Mouse (Mus musculus) forebrain, embryonic 13.5 days (tissue): ENCODE data around the gene Cox10. TPM values are rescaled to one million over a fixed set of nuclear protein-coding genes. Genes with fewer than 3 reads are reported as not detected.
A peak's percentile ranks its signal among the peaks of the same experiment; 100 is the strongest.
"Not testable (repeated sequence)": the region's sequence is repeated elsewhere in the genome, so short reads cannot be mapped to it uniquely, and the experiment has no call there.

Experiments used
- ATAC-seq: fragments of 200-750 bp; cut with Nextera tagmentation; 2 replicates; pipeline ENCODE4 v1.8.0; 2017
- H3K27ac ChIP-seq: fragments of 300-500 bp; sonication (generic); 2 replicates; pipeline ENCODE4 v1.5.1; 2015; ENCODE audit warnings: inconsistent platforms, mild to moderate bottlenecking, moderate library complexity
- H3K27me3 ChIP-seq: fragments of 300-500 bp; sonication (generic); 2 replicates; pipeline ENCODE4 v1.6.1; 2015; ENCODE audit warnings: mild to moderate bottlenecking, inconsistent platforms
- H3K36me3 ChIP-seq: fragments of 300-500 bp; sonication (generic); 2 replicates; pipeline ENCODE4 v1.6.1; 2015; ENCODE audit warnings: mild to moderate bottlenecking, inconsistent platforms; ENCODE audit not compliant: poor library complexity, severe bottlenecking
- H3K4me1 ChIP-seq: fragments of 300-500 bp; sonication (generic); 2 replicates; pipeline ENCODE4 v1.6.1; 2015; ENCODE audit warnings: inconsistent platforms
- H3K4me2 ChIP-seq: fragments of 300-500 bp; sonication (generic); 2 replicates; pipeline ENCODE4 v1.6.1; 2015; ENCODE audit warnings: inconsistent platforms, mild to moderate bottlenecking, moderate library complexity
- H3K4me3 ChIP-seq: fragments of 300-500 bp; sonication (generic); 2 replicates; pipeline ENCODE4 v1.5.1; 2015; ENCODE audit warnings: mild to moderate bottlenecking, inconsistent platforms
- H3K9ac ChIP-seq: fragments of 300-500 bp; sonication (generic); 2 replicates; pipeline ENCODE4 v1.6.1; 2015; ENCODE audit warnings: mild to moderate bottlenecking, inconsistent platforms
- H3K9me3 ChIP-seq: fragments of 300-500 bp; sonication (generic); replicated peaks from 2 replicates; pipeline ENCODE4 v1.6.1; 2016; ENCODE audit warnings: inconsistent platforms
- WGBS: fragments of 180-500 bp; shearing (Covaris S2); methylation state at CpG from one replicate; pipeline ENCODE4 v1.1.7; 2015; 5-methylcytosine and 5-hydroxymethylcytosine counted together
- polyA plus RNA-seq: library from polyadenylated mRNA; unstranded; fragments of >200 nt; fragmentation: Nextera tagmentation; extraction: Ambion mirVana; gene quantifications from 2 replicates; pipeline ENCODE4 v1.2.1, GENCODE M21; 2015

Cox10 gene
- polyA plus RNA-seq, result 19.4 and 24.3 TPM in 2 replicates

DNA sequence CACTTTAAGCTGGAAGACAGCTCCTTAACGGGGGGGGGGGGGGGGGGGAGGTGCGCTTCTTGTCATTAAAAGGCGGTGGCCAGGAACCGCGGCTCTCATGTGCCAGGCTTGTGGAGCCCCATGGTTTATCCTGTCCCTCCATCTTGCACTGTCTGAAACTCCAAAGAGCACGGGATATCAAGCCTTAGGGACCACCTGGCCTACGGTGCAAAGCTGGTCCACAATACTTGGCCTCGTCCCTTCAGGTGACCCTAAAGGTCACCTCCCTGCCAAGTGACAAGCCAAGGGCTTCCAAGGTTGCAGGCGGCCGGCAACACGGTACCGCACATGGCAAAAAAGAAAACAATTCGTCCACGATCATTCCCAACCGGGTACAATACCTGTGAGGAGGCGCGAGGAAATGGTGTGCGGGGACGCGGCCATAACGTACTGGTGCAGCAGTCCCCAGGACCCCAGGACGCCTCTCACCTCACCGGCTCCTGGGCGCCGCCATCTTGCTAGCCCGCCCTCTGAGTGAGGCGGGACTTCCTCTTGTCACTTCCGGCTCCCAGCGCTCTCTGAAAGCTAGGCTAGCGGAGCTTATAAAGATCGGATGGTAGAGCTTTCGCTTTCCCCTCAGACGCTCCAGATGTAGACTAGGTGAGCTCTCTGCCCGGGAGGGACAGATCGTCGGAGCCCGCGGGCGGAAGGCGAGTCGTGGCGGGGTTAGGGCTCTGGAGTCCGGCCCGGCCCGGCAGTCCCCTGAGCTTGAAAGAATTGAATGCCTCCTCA, at the start of gene Cox10:
Gene Cox10 (minus strand): TSS at position 513 of the 771 bp plus-strand sequence.
- peak within 1 kb of the TSS; percentile 86 for H3K27ac ChIP-seq
- H3K4me3 ChIP-seq, result peak within 1 kb of the TSS; percentile 65
- peak within 1 kb of the TSS; percentile 69 for H3K4me2 ChIP-seq
- no peaks in the 10 kb centered on the region for H3K9me3 ChIP-seq
- WGBS, result under 1% methylated on average over 45 of the region's 45 CpGs
- peaks cover 21% of the 10 kb centered on the region for H3K4me1 ChIP-seq
- H3K27me3 ChIP-seq, result no peaks in the 10 kb centered on the region
- peaks cover 13% of the 10 kb centered on the region; the same call in 1 of the 2 replicates for H3K36me3 ChIP-seq
- peak; percentile 98 for ATAC-seq
- H3K9ac ChIP-seq, result peak within 1 kb of the TSS; percentile 84

- 70% methylated on average over 9 of the region's 9 CpGs for WGBS
- no peaks in the 10 kb centered on the region for H3K36me3 ChIP-seq
- no peaks in the 10 kb centered on the region for H3K4me1 ChIP-seq
- no peak overlapping the region for H3K4me2 ChIP-seq
- no peaks in the 10 kb centered on the region for H3K9me3 ChIP-seq
- H3K4me3 ChIP-seq, result no peak overlapping the region
- no peak overlapping the region for H3K9ac ChIP-seq
- ATAC-seq, result no peak
- no peaks in the 10 kb centered on the region for H3K27me3 ChIP-seq
- no peak overlapping the region for H3K27ac ChIP-seq
Observed at GRCm38 (mm10) chr11:64128016-64128415, 48.7 kb upstream of the Cox10 start.

DNA sequence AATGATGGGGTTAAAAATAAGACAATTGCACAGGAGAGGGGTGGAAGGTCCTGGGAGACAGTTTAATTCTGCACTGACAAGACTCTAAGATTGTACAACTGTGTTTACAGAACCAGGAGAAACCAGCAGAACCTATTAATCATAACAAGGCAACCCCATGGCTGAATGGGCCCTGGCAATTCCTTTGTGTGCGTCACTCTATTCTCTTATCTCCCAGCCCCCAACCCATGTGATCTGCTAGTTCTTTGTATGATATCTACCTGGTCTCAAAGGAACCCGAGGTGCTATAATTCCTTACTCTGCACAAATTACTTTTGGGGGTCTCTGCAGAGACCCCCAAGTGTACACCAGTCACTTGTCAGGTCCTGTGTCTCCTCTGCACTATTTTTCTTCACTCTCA, 46.2 kb upstream of the Cox10 start:
- Histone ChIP-seq H3K9me3 (no peaks in the 10 kb centered on the region), H3K4me3 (no peak overlapping the region), H3K4me1 (no peaks in the 10 kb centered on the region), H3K27me3 (no peaks in the 10 kb centered on the region), H3K36me3 (no peaks in the 10 kb centered on the region), H3K4me2 (no peak overlapping the region), H3K27ac (no peak overlapping the region), H3K9ac (no peak overlapping the region)
- ATAC-seq, result no peak
- 62% methylated on average over 2 of the region's 2 CpGs for WGBS

DNA sequence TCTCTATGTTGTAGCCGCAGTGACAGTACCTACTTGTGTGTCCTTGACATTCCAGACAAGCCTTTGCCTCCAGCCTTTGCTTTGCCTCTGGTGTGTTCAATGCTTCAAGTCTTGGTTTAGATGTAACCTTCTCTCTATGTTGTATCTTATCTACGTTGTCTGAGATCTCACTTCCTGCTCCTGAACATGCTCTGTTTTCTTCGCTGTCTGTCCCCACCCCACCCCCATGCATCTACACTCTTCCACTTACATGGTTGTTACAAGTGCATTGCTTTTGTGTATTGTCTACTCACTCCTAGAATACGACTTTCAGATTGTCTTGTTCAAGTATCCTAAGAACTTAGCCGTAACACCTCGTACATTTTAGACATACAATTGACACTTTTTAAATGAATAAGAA, 43.9 kb upstream of the Cox10 start:
- not testable (repeated sequence) for H3K4me3 ChIP-seq, H3K36me3 ChIP-seq, H3K9ac ChIP-seq, H3K4me1 ChIP-seq, H3K9me3 ChIP-seq, H3K27ac ChIP-seq, H3K27me3 ChIP-seq, H3K4me2 ChIP-seq, ATAC-seq
- WGBS, result 91% methylated on average over 6 of the region's 6 CpGs

GRCm38 (mm10) chr11:64116711-64117110, 37.4 kb upstream of the Cox10 start:
- H3K4me3 ChIP-seq, result no peak overlapping the region
- H3K4me2 ChIP-seq, result no peak overlapping the region
- no peak for ATAC-seq
- no peak overlapping the region for H3K9ac ChIP-seq
- H3K36me3 ChIP-seq, result no peaks in the 10 kb centered on the region
- H3K9me3 ChIP-seq, result no peaks in the 10 kb centered on the region
- H3K4me1 ChIP-seq, result no peaks in the 10 kb centered on the region
- no peaks in the 10 kb centered on the region for H3K27me3 ChIP-seq
- 88% methylated on average over 4 of the region's 4 CpGs for WGBS
- H3K27ac ChIP-seq, result no peak overlapping the region

GRCm38 (mm10) chr11:64115822-64116221, 36.6 kb upstream of the Cox10 start:
- Histone ChIP-seq H3K4me1 (no peaks in the 10 kb centered on the region), H3K4me2 (no peak overlapping the region), H3K9ac (no peak overlapping the region), H3K4me3 (no peak overlapping the region), H3K9me3 (no peaks in the 10 kb centered on the region), H3K27ac (no peak overlapping the region), H3K27me3 (no peaks in the 10 kb centered on the region), H3K36me3 (no peaks in the 10 kb centered on the region)
- no peak for ATAC-seq
- 85% methylated on average over 2 of the region's 2 CpGs for WGBS

- no peak overlapping the region for H3K4me2 ChIP-seq
- ATAC-seq, result no peak
- H3K9ac ChIP-seq, result no peak overlapping the region
- H3K27ac ChIP-seq, result no peak overlapping the region
- no peaks in the 10 kb centered on the region for H3K4me1 ChIP-seq
- no peaks in the 10 kb centered on the region for H3K36me3 ChIP-seq
- 85% methylated on average over 9 of the region's 9 CpGs for WGBS
- H3K27me3 ChIP-seq, result no peaks in the 10 kb centered on the region
- no peaks in the 10 kb centered on the region for H3K9me3 ChIP-seq
- H3K4me3 ChIP-seq, result no peak overlapping the region
Observed at GRCm38 (mm10) chr11:64115101-64115500, 35.8 kb upstream of the Cox10 start.

DNA sequence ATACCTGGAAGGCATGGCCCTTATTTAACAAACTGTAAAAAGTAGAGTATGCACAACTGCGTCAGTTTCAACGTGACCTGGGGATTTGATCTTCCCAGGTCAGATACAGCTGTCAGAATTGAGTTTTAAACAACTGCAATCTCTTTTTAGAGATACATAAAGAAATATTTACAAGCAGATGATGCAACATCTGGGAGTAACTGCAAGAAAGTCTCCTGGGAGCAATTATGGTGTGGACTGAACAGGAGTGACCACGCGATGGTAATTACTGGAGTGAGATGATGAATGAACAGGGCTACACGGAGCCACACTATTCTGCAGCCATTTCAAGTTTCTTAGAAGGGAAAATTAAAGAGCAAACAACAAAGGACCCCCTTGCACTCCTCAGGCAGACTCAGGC, 20.8 kb upstream of the Cox10 start:
- Histone ChIP-seq H3K27me3 (no peaks in the 10 kb centered on the region), H3K9ac (no peak overlapping the region), H3K4me2 (no peak overlapping the region), H3K4me3 (no peak overlapping the region), H3K9me3 (no peaks in the 10 kb centered on the region), H3K27ac (no peak overlapping the region), H3K4me1 (no peaks in the 10 kb centered on the region), H3K36me3 (no peaks in the 10 kb centered on the region)
- 85% methylated on average over 5 of the region's 5 CpGs for WGBS
- no peak for ATAC-seq

DNA sequence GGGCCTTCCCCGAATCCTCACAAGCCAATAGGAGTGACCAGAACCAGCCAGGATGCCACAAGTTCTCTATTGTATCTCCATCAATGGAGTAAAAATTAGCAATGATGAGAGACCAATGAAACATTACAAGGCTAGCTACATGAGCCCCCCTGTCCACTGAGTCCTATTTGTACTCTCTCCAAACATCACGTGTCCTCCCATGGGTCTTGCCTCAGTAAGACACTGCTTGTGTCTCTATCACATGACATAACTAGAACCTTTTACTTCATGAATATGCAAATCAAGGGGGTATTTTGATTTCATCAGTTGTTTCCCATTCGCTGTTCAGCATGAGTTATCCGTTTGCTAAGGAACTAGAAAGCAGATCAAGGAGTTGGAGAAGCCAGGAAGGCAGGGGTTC, 13.8 kb upstream of the Cox10 start:
- Histone ChIP-seq H3K4me1 (no peaks in the 10 kb centered on the region), H3K9me3 (no peaks in the 10 kb centered on the region), H3K4me3 (no peak overlapping the region), H3K9ac (no peak overlapping the region), H3K36me3 (no peaks in the 10 kb centered on the region), H3K4me2 (no peak overlapping the region), H3K27ac (no peak overlapping the region), H3K27me3 (no peaks in the 10 kb centered on the region)
- WGBS, result 90% methylated on average over 4 of the region's 4 CpGs
- no peak for ATAC-seq

DNA sequence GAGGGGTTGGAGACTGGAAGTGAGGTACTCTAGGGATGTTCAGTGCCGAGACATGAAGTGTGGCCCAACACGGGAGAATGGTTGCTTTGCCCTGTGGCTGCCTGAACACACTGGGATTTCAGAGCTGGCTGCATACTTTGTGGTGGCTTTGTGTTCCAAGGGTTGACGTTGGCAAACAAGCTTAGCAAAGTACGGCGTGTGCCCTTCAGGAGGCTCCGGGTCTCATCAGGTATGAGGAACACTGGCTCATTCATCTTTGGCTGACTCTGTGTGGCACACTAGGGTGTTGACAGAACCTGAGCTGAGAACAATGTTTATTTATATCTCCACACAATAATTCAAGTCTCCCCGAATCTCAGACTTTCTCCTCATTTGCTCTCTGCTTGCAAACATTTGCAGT, 11.9 kb upstream of the Cox10 start:
- Histone ChIP-seq H3K36me3 (no peaks in the 10 kb centered on the region), H3K4me2 (no peak overlapping the region), H3K27ac (no peak overlapping the region), H3K27me3 (no peaks in the 10 kb centered on the region), H3K4me3 (no peak overlapping the region), H3K9me3 (no peaks in the 10 kb centered on the region), H3K9ac (no peak overlapping the region), H3K4me1 (no peaks in the 10 kb centered on the region)
- WGBS, result 72% methylated on average over 7 of the region's 7 CpGs
- no peak for ATAC-seq

- 29% methylated on average over 2 of the region's 2 CpGs for WGBS
- Histone ChIP-seq H3K4me2 (no peak overlapping the region), H3K27ac (no peak overlapping the region), H3K4me3 (no peak overlapping the region), H3K9me3 (no peaks in the 10 kb centered on the region), H3K4me1 (no peaks in the 10 kb centered on the region), H3K36me3 (no peaks in the 10 kb centered on the region), H3K9ac (no peak overlapping the region), H3K27me3 (no peaks in the 10 kb centered on the region)
- no peak for ATAC-seq
Observed at GRCm38 (mm10) chr11:64089682-64090081, 10.4 kb upstream of the Cox10 start.

DNA sequence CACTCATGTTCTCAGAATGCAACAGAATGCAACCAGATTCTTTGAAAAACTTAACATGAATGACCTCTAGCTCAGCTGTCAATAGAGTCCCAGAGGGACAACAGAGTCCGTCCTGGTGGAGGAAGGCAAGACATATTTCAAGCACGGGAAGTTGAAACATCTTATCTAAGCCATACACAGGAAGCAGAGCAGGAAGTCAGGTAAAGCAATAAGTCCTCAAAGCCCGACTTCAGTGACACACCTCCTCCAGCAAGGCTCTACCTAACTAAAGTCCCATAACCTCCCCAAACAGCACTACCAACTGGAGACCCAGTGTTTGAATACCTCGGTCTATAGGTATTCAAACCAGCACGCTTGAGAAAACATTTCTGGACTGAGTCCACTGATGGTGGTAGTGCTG, 6.6 kb upstream of the Cox10 start:
- Histone ChIP-seq H3K36me3 (peaks cover 13% of the 10 kb centered on the region; the same call in 1 of the 2 replicates), H3K9me3 (no peaks in the 10 kb centered on the region), H3K27me3 (no peaks in the 10 kb centered on the region), H3K4me1 (peaks cover under 1% of the 10 kb centered on the region; the same call in 1 of the 2 replicates), H3K27ac (no peak overlapping the region), H3K4me3 (no peak overlapping the region), H3K9ac (no peak overlapping the region), H3K4me2 (no peak overlapping the region)
- WGBS, result 90% methylated on average over 5 of the region's 5 CpGs
- no peak for ATAC-seq

GRCm38 (mm10) chr11:64079727-64080081, 436 bp upstream of the Cox10 start:
- peak overlapping the region; percentile 65 for H3K4me3 ChIP-seq
- peak; percentile 55 for ATAC-seq
- under 1% methylated on average over 8 of the region's 8 CpGs for WGBS
- no peaks in the 10 kb centered on the region for H3K9me3 ChIP-seq
- H3K4me2 ChIP-seq, result peak overlapping the region; percentile 69
- peak overlapping the region; percentile 84 for H3K9ac ChIP-seq
- H3K27me3 ChIP-seq, result no peaks in the 10 kb centered on the region
- peaks cover 13% of the 10 kb centered on the region; the same call in 1 of the 2 replicates for H3K36me3 ChIP-seq
- peaks cover 21% of the 10 kb centered on the region for H3K4me1 ChIP-seq
- H3K27ac ChIP-seq, result peak overlapping the region; percentile 86
